Mouse (Mus musculus) CD8-positive naive resting alpha-beta T cell, adult 2 months (primary cell): ENCODE results near the gene Fchsd2.

Experiments
- DNase-seq, 2 experiments: peaks; one replicate each; pipeline ENCODE4 v3.0.0; 2022; ENCODE audit warnings: low read depth in 2 of 2, low spot score in 2 of 2

Fchsd2 gene

GRCm38 (mm10) chr7:101092618-101093017, at the start of gene Fchsd2:
Gene Fchsd2, plus strand, starts transcription at chr7:101092863.
- peak; percentile 16 to 27 for DNase-seq

- DNase-seq: no peak
Observed at GRCm38 (mm10) chr7:101043846-101044541, 48.7 kb upstream of the Fchsd2 start.

GRCm38 (mm10) chr7:101048247-101048646, 44.4 kb upstream of the Fchsd2 start:
- DNase-seq: no peak

- DNase-seq: no peak
Observed at GRCm38 (mm10) chr7:101049326-101050087, 43.2 kb upstream of the Fchsd2 start.

- DNase-seq: no peak
Observed at GRCm38 (mm10) chr7:101050724-101051550, 41.7 kb upstream of the Fchsd2 start.

- peak; percentile 52 to 55 for DNase-seq
Observed at GRCm38 (mm10) chr7:101051551-101052221, 41.0 kb upstream of the Fchsd2 start.

- no peak for DNase-seq
Observed at GRCm38 (mm10) chr7:101053136-101053535, 39.5 kb upstream of the Fchsd2 start.

GRCm38 (mm10) chr7:101057309-101057708, 35.4 kb upstream of the Fchsd2 start:
- DNase-seq: no peak

- DNase-seq: no peak
Observed at GRCm38 (mm10) chr7:101059188-101059587, 33.5 kb upstream of the Fchsd2 start.

- DNase-seq: peak; percentile 27 to 28
Observed at GRCm38 (mm10) chr7:101060476-101060875, 32.2 kb upstream of the Fchsd2 start.

- DNase-seq: peak; percentile 57 to 60
Observed at GRCm38 (mm10) chr7:101061381-101061780, 31.3 kb upstream of the Fchsd2 start.

- no peak for DNase-seq
Observed at GRCm38 (mm10) chr7:101062246-101062645, 30.4 kb upstream of the Fchsd2 start.

GRCm38 (mm10) chr7:101063523-101063922, 29.1 kb upstream of the Fchsd2 start:
- no peak for DNase-seq

GRCm38 (mm10) chr7:101064697-101065688, 27.7 kb upstream of the Fchsd2 start:
- no peak for DNase-seq

GRCm38 (mm10) chr7:101066009-101066408, 26.7 kb upstream of the Fchsd2 start:
- no peak for DNase-seq

GRCm38 (mm10) chr7:101066650-101067346, 25.9 kb upstream of the Fchsd2 start:
- no peak for DNase-seq

GRCm38 (mm10) chr7:101067521-101067920, 25.1 kb upstream of the Fchsd2 start:
- no peak for DNase-seq

GRCm38 (mm10) chr7:101069271-101069670, 23.4 kb upstream of the Fchsd2 start:
- no peak for DNase-seq

GRCm38 (mm10) chr7:101070406-101070805, 22.3 kb upstream of the Fchsd2 start:
- DNase-seq: no peak
